Mouse (Mus musculus) lung, adult 2 months (tissue): Measurements from ENCODE around the gene Gas2. TPM values are rescaled to one million over a fixed set of nuclear protein-coding genes. Genes with fewer than 3 reads are reported as not detected.

Experiments used
- DNase-seq: peaks from one replicate; pipeline ENCODE4 v3.0.0; 2022
- H3K4me1 ChIP-seq: fragments of 200-500 bp; 2 replicates; pipeline ENCODE4 v1.6.1; 2011; ENCODE audit warnings: low read length; ENCODE audit not compliant: control insufficient read depth, insufficient read depth
- H3K4me3 ChIP-seq: fragments of 200-500 bp; replicated peaks from 2 replicates; pipeline ENCODE3; 2011; ENCODE audit warnings: low read depth, mild to moderate bottlenecking, control low read depth, low read length; ENCODE audit errors: extremely low read depth
- CTCF ChIP-seq: fragments of 200-500 bp; IDR thresholded peaks from 2 replicates; pipeline ENCODE4 v1.5.1; 2011; ENCODE audit warnings: mild to moderate bottlenecking, low read length, control low read depth; ENCODE audit not compliant: insufficient read depth
- POLR2A ChIP-seq: fragments of 200-500 bp; IDR thresholded peaks from 2 replicates; pipeline ENCODE4 v1.6.1; 2011; ENCODE audit warnings: low read depth, mild to moderate bottlenecking, control low read depth, low read length, borderline replicate concordance; ENCODE audit errors: extremely low read depth
- WGBS: fragments of 180-500 bp; shearing (Covaris S2); methylation state at CpG from one replicate; pipeline ENCODE4 v1.1.7; 2018; 5-methylcytosine and 5-hydroxymethylcytosine counted together
- polyA plus RNA-seq: library from polyadenylated mRNA; depleted of rRNA; stranded (reverse); fragments of >200 nt; gene quantifications from 2 replicates; pipeline ENCODE4 v1.2.3, GENCODE M21; 2012

Gene Gas2
- polyA plus RNA-seq, 1 experiment, result 1.5 TPM

DNA sequence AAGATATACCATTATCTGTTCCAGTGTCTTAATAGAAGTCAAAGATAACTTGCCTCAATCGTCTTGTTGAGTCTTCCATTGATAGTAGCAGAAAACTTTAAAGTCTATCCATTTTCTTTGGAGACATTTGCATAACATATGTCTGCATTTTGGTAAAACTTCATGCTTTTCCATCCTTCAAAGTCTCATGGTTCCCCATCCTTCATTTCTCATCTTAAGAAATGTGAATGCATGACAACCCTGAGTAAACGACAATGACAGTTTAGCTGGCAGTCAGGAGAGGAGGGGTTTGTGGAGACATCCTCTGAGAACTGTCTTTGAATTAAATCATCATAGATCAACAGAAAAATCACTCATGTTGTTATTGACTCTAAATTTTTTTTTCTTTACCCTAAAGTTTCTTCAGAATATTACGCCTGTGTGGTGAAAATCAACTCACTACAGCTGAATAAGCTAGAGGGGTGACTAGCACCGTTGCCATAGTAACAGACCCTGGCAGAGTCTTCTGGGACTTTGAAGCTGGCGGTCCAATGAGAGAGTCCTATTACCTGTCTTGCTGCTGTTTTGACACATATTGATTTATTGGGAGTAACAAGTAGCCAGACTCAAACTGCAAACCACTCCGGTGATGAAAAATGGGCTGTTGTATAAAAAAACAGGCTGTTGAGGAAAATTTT lies 99.0 kb downstream of the Gas2 start:
- 56% methylated on average over 6 of the region's 6 CpGs for WGBS
- DNase-seq, result no peak
- TF ChIP-seq POLR2A, result no peak
- no peak for TF ChIP-seq CTCF
- Histone ChIP-seq H3K4me1 (no peaks in the 10 kb centered on the region), H3K4me3 (no peak overlapping the region)

GRCm38 (mm10) chr7:51962219-51962952 lies 100.6 kb downstream of the Gas2 start:
- Histone ChIP-seq H3K4me1 (no peaks in the 10 kb centered on the region), H3K4me3 (no peak overlapping the region)
- TF ChIP-seq CTCF (no peak), POLR2A (no peak)
- DNase-seq, result no peak
- WGBS, result 78% methylated on average over 10 of the region's 10 CpGs

DNA sequence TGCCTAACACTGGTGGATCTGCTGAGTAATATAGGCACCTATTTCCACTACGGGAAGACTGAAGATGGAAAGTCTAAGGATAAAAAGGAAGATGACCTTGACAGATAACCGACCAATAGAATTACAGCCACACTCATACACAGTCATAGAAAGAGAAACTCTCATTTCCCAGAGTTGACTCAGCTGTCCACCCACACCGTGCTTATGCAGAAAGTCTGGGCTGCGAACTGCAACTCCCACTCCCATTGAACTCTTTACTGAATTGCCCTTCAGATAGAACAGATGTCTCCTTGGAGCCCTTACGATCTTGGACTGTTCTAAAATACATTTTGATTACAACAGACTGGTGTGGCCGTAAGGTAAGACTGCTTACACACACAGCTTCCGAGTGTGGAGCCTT lies 102.9 kb downstream of the Gas2 start:
- Histone ChIP-seq H3K4me1 (no peaks in the 10 kb centered on the region), H3K4me3 (no peak overlapping the region)
- no peak for TF ChIP-seq POLR2A
- no peak for TF ChIP-seq CTCF
- 84% methylated on average over 7 of the region's 7 CpGs for WGBS
- no peak for DNase-seq

- H3K4me3 ChIP-seq, result no peak overlapping the region
- TF ChIP-seq CTCF (no peak), POLR2A (no peak)
Observed at GRCm38 (mm10) chr7:51967581-51967980, 105.8 kb downstream of the Gas2 start.

GRCm38 (mm10) chr7:51969379-51969778 lies 107.6 kb downstream of the Gas2 start:
- no peaks in the 10 kb centered on the region for H3K4me1 ChIP-seq
- no peak overlapping the region for H3K4me3 ChIP-seq
- TF ChIP-seq POLR2A (no peak), CTCF (no peak)
- DNase-seq, result no peak

More at GRCm38 (mm10) chr7:51967581-51967980, 105.8 kb downstream of the Gas2 start:
- WGBS, result 72% methylated on average over 4 of the region's 4 CpGs
- no peaks in the 10 kb centered on the region for H3K4me1 ChIP-seq
- no peak for DNase-seq

DNA sequence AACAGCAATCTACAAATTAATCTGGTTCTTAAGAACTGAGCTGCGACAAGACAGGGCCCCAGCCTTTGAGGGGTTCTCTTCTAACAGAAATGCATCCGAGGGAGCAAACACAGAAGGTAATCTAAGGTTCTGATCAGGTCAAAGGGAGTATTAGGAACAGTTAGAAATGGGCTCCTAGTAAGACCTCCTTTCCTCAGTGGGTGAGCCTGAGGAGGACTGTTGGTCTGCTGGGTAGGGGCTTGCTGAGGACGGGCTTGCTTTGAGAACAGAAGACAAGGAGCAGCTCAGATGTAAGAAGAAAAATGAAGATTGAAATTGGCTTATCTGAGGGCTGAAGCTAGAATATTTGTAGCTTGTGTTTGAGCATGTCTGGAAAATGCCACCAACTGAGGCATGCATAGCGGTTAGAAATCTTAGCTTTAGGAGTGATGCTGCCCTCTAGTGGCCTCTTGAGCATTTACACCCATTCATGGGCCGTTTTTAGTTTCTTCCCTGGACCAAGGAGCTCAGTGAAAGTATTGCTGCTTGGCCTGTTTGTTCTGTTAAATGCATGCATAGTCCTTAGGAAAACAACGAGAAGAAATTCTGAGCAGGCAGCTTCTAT lies 110.5 kb downstream of the Gas2 start:
- Histone ChIP-seq H3K4me3 (no peak overlapping the region), H3K4me1 (no peaks in the 10 kb centered on the region)
- TF ChIP-seq CTCF, result peak; percentile 43; the same call in 1 of the 2 replicates
- no peak for TF ChIP-seq POLR2A
- 33% methylated on average over 6 of the region's 6 CpGs for WGBS
- DNase-seq, result peak; percentile 17

- no peak for TF ChIP-seq CTCF
- TF ChIP-seq POLR2A, result no peak
- H3K4me1 ChIP-seq, result no peaks in the 10 kb centered on the region
- no peak overlapping the region for H3K4me3 ChIP-seq
- no peak for DNase-seq
- WGBS, result 70% methylated on average over 5 of the region's 5 CpGs
Observed at GRCm38 (mm10) chr7:51973091-51973490, 111.3 kb downstream of the Gas2 start.

DNA sequence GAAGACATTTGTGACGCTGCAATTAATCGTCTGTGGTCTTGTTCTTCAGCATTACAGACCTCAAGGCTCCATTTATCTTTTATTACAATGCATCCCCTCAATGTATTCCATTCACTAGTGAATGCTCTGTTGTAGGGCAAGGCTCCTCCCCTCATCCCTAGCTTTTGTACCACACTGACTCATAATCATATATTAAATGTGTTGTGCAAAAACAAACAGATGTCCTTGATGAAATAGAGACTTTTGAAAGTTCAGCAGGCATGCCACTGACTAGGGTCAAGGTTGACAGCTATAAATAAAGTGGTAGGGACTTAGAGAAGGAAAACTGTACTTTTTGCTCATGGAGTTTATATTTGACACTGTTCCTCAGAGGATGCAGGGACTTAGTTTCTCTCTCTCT lies 111.7 kb downstream of the Gas2 start:
- no peak for TF ChIP-seq CTCF
- TF ChIP-seq POLR2A, result no peak
- no peak overlapping the region for H3K4me3 ChIP-seq
- 78% methylated on average over 2 of the region's 2 CpGs for whole genome bisulfite sequencing
- no peaks in the 10 kb centered on the region for H3K4me1 ChIP-seq
- no peak for DNase-seq

DNA sequence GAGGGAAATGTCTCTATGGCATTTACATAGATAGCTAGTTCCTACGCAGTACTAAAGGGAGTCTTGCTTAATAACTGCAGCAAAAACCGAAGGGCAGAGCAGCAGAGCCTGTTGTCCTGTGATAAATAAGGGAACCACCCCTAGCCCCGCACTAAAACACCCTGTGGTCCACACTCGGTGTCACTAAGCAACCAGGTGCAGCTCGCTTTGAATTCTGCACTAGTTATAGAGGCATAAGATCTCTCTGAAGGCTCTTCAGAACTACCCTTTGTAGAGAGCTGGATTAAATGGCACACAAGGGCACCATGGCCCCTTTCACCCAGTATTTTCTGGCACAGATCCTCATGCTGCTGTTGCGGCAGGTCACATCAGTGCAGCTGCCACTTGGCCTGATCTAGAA lies 113.4 kb downstream of the Gas2 start:
- WGBS, result 65% methylated on average over 6 of the region's 6 CpGs
- no peak overlapping the region for H3K4me3 ChIP-seq
- no peak for TF ChIP-seq CTCF
- TF ChIP-seq POLR2A, result no peak

DNA sequence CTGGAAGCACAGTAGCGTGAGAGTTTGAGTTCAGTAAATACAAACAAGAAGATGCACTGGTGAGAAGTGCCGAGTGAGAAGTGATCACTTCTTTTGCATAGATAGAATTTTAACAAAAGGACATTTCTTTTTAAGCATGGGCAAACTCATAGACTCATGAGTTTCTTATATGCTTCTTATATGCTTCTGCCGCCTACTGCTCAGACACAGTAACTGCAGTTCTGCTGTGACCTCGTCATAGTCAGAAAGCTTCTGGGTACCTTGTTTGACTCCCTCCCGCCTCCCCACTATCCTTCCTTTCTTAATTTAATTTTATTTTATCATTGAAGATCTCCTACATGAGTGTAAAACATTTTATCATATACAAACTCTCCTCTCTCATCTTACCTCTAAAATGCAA lies 117.5 kb downstream of the Gas2 start:
- no peak for DNase-seq
- no peak for TF ChIP-seq POLR2A
- peak; percentile 17; the same call in 1 of the 2 replicates for TF ChIP-seq CTCF
- WGBS, result 36% methylated on average over 5 of the region's 5 CpGs
- no peaks in the 10 kb centered on the region for H3K4me1 ChIP-seq
- no peak overlapping the region for H3K4me3 ChIP-seq

More for the DNA sequence above, 113.4 kb downstream of the Gas2 start:
- no peaks in the 10 kb centered on the region for H3K4me1 ChIP-seq
- DNase-seq, result no peak
